Mouse (Mus musculus): ENCODE data around the gene Chrna4. TPM values are rescaled to one million over a fixed set of nuclear protein-coding genes. Genes with fewer than 3 reads are reported as not detected.

Chrna4 gene
- polyA plus RNA-seq (2016; fragmentation: Nextera tagmentation; extraction: Ambion mirVana): 5.5 and 6.7 TPM in 2 replicates

GRCm38 (mm10) chr2:181043437-181043836, at the start of gene Chrna4:
Chrna4 (minus strand) TSS chr2:181043546.
- Histone ChIP-seq H3K9me3 (no peaks in the 10 kb centered on the region), H3K27me3 (replicated peaks; ENCODE audit: low read depth, poor library complexity, severe bottlenecking) (peaks cover 50% of the 10 kb centered on the region), H3K27ac (replicated peaks) (peak within 1 kb of the TSS; percentile 58), H3K4me3 (no peak within 1 kb of the TSS), H3K36me3 (replicated peaks) (no peaks in the 10 kb centered on the region), H3K4me1 (peaks cover 50% of the 10 kb centered on the region)
- WGBS: 61% methylated on average over 3 of the region's 3 CpGs
- no peak for DNase-seq (ENCODE audit: low spot score)

GRCm38 (mm10) chr2:181090123-181090522, 46.8 kb upstream of the Chrna4 start:
- WGBS: 83% methylated on average over 3 of the region's 3 CpGs
- 0 out of 2 replicates have a peak, but pooled peaks cover 4% of the 10 kb centered on the region for H3K27me3 ChIP-seq (replicated peaks; ENCODE audit: low read depth, poor library complexity, severe bottlenecking)
- no peak overlapping the region for H3K27ac ChIP-seq (replicated peaks)
- H3K4me1 ChIP-seq: peaks cover 16% of the 10 kb centered on the region
- no peak overlapping the region for H3K4me3 ChIP-seq
- H3K36me3 ChIP-seq (replicated peaks): no peaks in the 10 kb centered on the region
- H3K9me3 ChIP-seq: no peaks in the 10 kb centered on the region
- no peak for DNase-seq (ENCODE audit: low spot score)

GRCm38 (mm10) chr2:181084997-181085396, 41.7 kb upstream of the Chrna4 start:
- Histone ChIP-seq H3K9me3 (no peaks in the 10 kb centered on the region), H3K4me3 (no peak overlapping the region), H3K27ac (replicated peaks) (no peak overlapping the region), H3K4me1 (peaks cover 5% of the 10 kb centered on the region), H3K27me3 (replicated peaks; ENCODE audit: low read depth, poor library complexity, severe bottlenecking) (peaks cover 9% of the 10 kb centered on the region; the same call in 1 of the 2 replicates), H3K36me3 (replicated peaks) (no peaks in the 10 kb centered on the region)
- WGBS: 66% methylated on average over 8 of the region's 8 CpGs
- no peak for DNase-seq (ENCODE audit: low spot score)

- WGBS: 61% methylated on average over 4 of the region's 4 CpGs
- Histone ChIP-seq H3K4me3 (no peak overlapping the region), H3K27me3 (replicated peaks; ENCODE audit: low read depth, poor library complexity, severe bottlenecking) (peaks cover 9% of the 10 kb centered on the region; the same call in 1 of the 2 replicates), H3K27ac (replicated peaks) (no peak overlapping the region), H3K4me1 (peaks cover 5% of the 10 kb centered on the region), H3K36me3 (replicated peaks) (no peaks in the 10 kb centered on the region), H3K9me3 (no peaks in the 10 kb centered on the region)
- no peak for DNase-seq (ENCODE audit: low spot score)
Measured at GRCm38 (mm10) chr2:181083945-181084344, 40.6 kb upstream of the Chrna4 start.

GRCm38 (mm10) chr2:181080886-181081285, 37.5 kb upstream of the Chrna4 start:
- no peak for DNase-seq (ENCODE audit: low spot score)
- Histone ChIP-seq H3K4me3 (no peak overlapping the region), H3K27ac (replicated peaks) (no peak overlapping the region), H3K4me1 (peaks cover 12% of the 10 kb centered on the region), H3K9me3 (no peaks in the 10 kb centered on the region), H3K27me3 (replicated peaks; ENCODE audit: low read depth, poor library complexity, severe bottlenecking) (peaks cover 9% of the 10 kb centered on the region; the same call in 1 of the 2 replicates), H3K36me3 (replicated peaks) (no peaks in the 10 kb centered on the region)
- 72% methylated on average over 5 of the region's 5 CpGs for WGBS

GRCm38 (mm10) chr2:181079518-181079917, 36.2 kb upstream of the Chrna4 start:
- no peak for DNase-seq (ENCODE audit: low spot score)
- Histone ChIP-seq H3K36me3 (replicated peaks) (no peaks in the 10 kb centered on the region), H3K9me3 (no peaks in the 10 kb centered on the region), H3K4me1 (peaks cover 12% of the 10 kb centered on the region), H3K4me3 (no peak overlapping the region), H3K27ac (replicated peaks) (no peak overlapping the region), H3K27me3 (replicated peaks; ENCODE audit: low read depth, poor library complexity, severe bottlenecking) (peaks cover 9% of the 10 kb centered on the region; the same call in 1 of the 2 replicates)
- WGBS: 92% methylated on average over 2 of the region's 2 CpGs

GRCm38 (mm10) chr2:181078908-181079307, 35.6 kb upstream of the Chrna4 start:
- no peaks in the 10 kb centered on the region for H3K36me3 ChIP-seq (replicated peaks)
- no peak overlapping the region for H3K4me3 ChIP-seq
- no peaks in the 10 kb centered on the region for H3K9me3 ChIP-seq
- no peak for DNase-seq (ENCODE audit: low spot score)
- peaks cover 9% of the 10 kb centered on the region; the same call in 1 of the 2 replicates for H3K27me3 ChIP-seq (replicated peaks; ENCODE audit: low read depth, poor library complexity, severe bottlenecking)
- H3K4me1 ChIP-seq: peaks cover 12% of the 10 kb centered on the region
- H3K27ac ChIP-seq (replicated peaks): no peak overlapping the region
- 86% methylated on average over 2 of the region's 2 CpGs for WGBS

- WGBS: 87% methylated on average over 12 of the region's 12 CpGs
- no peaks in the 10 kb centered on the region for H3K9me3 ChIP-seq
- no peak for DNase-seq (ENCODE audit: low spot score)
- H3K27ac ChIP-seq (replicated peaks): no peak overlapping the region
- H3K4me1 ChIP-seq: peaks cover 7% of the 10 kb centered on the region; the same call in 1 of the 2 replicates
- no peaks in the 10 kb centered on the region for H3K27me3 ChIP-seq (replicated peaks; ENCODE audit: low read depth, poor library complexity, severe bottlenecking)
- H3K36me3 ChIP-seq (replicated peaks): no peaks in the 10 kb centered on the region
- no peak overlapping the region for H3K4me3 ChIP-seq
Measured at GRCm38 (mm10) chr2:181075501-181075900, 32.2 kb upstream of the Chrna4 start.

GRCm38 (mm10) chr2:181072403-181072714, 29.0 kb upstream of the Chrna4 start:
- no peak for DNase-seq (ENCODE audit: low spot score)
- H3K27me3 ChIP-seq (replicated peaks; ENCODE audit: low read depth, poor library complexity, severe bottlenecking): no peaks in the 10 kb centered on the region
- H3K4me3 ChIP-seq: no peak overlapping the region
- no peaks in the 10 kb centered on the region for H3K36me3 ChIP-seq (replicated peaks)
- no peaks in the 10 kb centered on the region for H3K9me3 ChIP-seq
- WGBS: 7% methylated on average over 1 of the region's 1 CpGs
- H3K4me1 ChIP-seq: peaks cover 7% of the 10 kb centered on the region; the same call in 1 of the 2 replicates
- no peak overlapping the region for H3K27ac ChIP-seq (replicated peaks)

GRCm38 (mm10) chr2:181071706-181072402, 28.5 kb upstream of the Chrna4 start:
- no peaks in the 10 kb centered on the region for H3K36me3 ChIP-seq (replicated peaks)
- H3K27me3 ChIP-seq (replicated peaks; ENCODE audit: low read depth, poor library complexity, severe bottlenecking): no peaks in the 10 kb centered on the region
- peaks cover 6% of the 10 kb centered on the region; the same call in 1 of the 2 replicates for H3K4me1 ChIP-seq
- no peak overlapping the region for H3K27ac ChIP-seq (replicated peaks)
- no peaks in the 10 kb centered on the region for H3K9me3 ChIP-seq
- WGBS: 66% methylated on average over 7 of the region's 7 CpGs
- DNase-seq (ENCODE audit: low spot score): peak; percentile 83
- H3K4me3 ChIP-seq: no peak overlapping the region

GRCm38 (mm10) chr2:181070136-181070535, 26.8 kb upstream of the Chrna4 start:
- H3K27me3 ChIP-seq (replicated peaks; ENCODE audit: low read depth, poor library complexity, severe bottlenecking): no peaks in the 10 kb centered on the region
- no peak for DNase-seq (ENCODE audit: low spot score)
- WGBS: 62% methylated on average over 7 of the region's 7 CpGs

GRCm38 (mm10) chr2:181068499-181068898, 25.2 kb upstream of the Chrna4 start:
- 70% methylated on average over 5 of the region's 5 CpGs for WGBS

More at GRCm38 (mm10) chr2:181070136-181070535, 26.8 kb upstream of the Chrna4 start:
- no peaks in the 10 kb centered on the region for H3K9me3 ChIP-seq
- H3K27ac ChIP-seq (replicated peaks): no peak overlapping the region
- H3K36me3 ChIP-seq (replicated peaks): no peaks in the 10 kb centered on the region
- no peak overlapping the region for H3K4me3 ChIP-seq
- H3K4me1 ChIP-seq: no peaks in the 10 kb centered on the region

GRCm38 (mm10) chr2:181065827-181066226, 22.5 kb upstream of the Chrna4 start:
- WGBS: 67% methylated on average over 4 of the region's 4 CpGs
- Histone ChIP-seq H3K4me1 (no peaks in the 10 kb centered on the region), H3K9me3 (no peaks in the 10 kb centered on the region), H3K4me3 (no peak overlapping the region), H3K27me3 (replicated peaks; ENCODE audit: low read depth, poor library complexity, severe bottlenecking) (peaks cover 7% of the 10 kb centered on the region; the same call in 1 of the 2 replicates), H3K27ac (replicated peaks) (no peak overlapping the region), H3K36me3 (replicated peaks) (no peaks in the 10 kb centered on the region)
- DNase-seq (ENCODE audit: low spot score): no peak

More at GRCm38 (mm10) chr2:181068499-181068898, 25.2 kb upstream of the Chrna4 start:
- Histone ChIP-seq H3K36me3 (replicated peaks) (no peaks in the 10 kb centered on the region), H3K4me3 (no peak overlapping the region), H3K27me3 (replicated peaks; ENCODE audit: low read depth, poor library complexity, severe bottlenecking) (no peaks in the 10 kb centered on the region), H3K4me1 (no peaks in the 10 kb centered on the region), H3K27ac (replicated peaks) (no peak overlapping the region), H3K9me3 (no peaks in the 10 kb centered on the region)
- no peak for DNase-seq (ENCODE audit: low spot score)

All from embryonic facial prominence, embryonic 10.5 days (tissue).